Mouse (Mus musculus): ENCODE measurements around the gene Hnrnpf. TPM values are rescaled to one million over a fixed set of nuclear protein-coding genes. Genes with fewer than 3 reads are reported as not detected.

Gene Hnrnpf
- total RNA-seq, 4 experiments from 2014 or later: 85.6 to 104 (median 94.2) TPM

- no peak for DNase-seq (ENCODE audit: low spot score in 2 of 2)
These were observed 8.6 kb upstream of the Hnrnpf start for GRCm38 (mm10) chr6:117891369-117892160.

GRCm38 (mm10) chr6:117892386-117892785 lies 7.7 kb upstream of the Hnrnpf start:
- DNase-seq (ENCODE audit: low spot score in 2 of 2): no peak

DNA sequence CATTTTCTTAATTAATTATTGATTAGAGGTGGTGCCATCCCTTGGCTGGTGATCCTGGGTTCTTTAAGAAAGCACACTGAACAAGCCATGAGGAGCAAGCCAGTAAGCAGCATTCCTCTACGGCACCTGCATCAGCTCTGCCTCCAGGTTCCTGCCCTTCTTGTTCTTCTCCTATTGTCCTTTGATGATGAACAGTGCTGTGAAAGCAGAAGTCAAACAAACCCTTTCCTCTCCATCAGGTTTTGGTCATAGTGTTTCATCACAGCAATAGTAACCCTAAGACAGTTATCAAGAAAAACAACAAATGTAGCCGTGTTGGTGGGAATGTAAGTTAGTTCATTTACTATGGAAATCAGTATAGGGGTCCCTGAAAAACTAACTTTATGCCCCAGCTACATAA lies 6.7 kb upstream of the Hnrnpf start:
- no peak for DNase-seq (ENCODE audit: low spot score in 2 of 2)

GRCm38 (mm10) chr6:117897800-117898199 lies 2.3 kb upstream of the Hnrnpf start:
- DNase-seq (ENCODE audit: low spot score in 2 of 2): no peak

DNA sequence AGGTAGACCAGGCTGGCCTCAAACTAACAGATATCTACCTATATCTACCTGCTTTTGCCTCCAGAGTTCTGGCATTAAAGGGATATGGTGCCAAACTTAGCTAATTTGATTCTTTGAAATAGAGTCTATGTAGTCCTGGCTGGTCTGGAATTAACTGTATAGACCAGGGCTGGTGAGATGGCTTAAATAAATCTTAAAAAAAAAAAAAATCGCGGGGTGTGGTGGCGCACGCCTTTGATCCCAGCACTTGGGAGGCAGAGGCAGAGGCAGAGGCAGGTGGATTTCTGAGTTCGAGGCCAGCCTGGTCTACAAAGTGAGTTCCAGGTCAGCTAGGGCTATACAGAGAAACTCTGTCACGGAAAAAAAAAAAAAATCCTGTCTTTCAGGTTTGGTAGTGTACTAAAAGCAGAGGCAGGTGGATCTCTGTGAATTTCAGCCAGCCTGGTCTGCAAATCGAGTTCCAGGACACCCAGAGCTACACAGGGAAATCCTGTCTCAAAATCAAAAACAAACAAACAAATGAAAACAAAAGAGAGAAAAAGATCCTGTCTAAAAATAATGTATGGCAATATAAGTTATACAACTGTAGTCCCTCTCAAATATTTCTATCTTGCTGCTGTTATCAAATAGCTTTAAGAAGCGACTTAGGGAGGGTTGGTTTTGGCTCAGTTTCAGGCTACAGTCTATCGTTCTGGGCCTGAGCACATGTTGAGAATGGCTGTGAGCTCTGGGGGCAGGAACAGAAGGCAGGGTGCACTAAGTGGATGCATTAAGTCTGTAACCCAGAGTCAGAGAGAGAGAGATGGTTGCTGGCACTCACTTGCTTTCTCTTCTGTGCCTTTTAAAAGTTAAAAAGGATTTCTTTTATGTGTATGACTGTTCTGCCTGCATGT lies 1.6 kb downstream of the Hnrnpf start:
- no peak for DNase-seq (ENCODE audit: low spot score in 2 of 2)

DNA sequence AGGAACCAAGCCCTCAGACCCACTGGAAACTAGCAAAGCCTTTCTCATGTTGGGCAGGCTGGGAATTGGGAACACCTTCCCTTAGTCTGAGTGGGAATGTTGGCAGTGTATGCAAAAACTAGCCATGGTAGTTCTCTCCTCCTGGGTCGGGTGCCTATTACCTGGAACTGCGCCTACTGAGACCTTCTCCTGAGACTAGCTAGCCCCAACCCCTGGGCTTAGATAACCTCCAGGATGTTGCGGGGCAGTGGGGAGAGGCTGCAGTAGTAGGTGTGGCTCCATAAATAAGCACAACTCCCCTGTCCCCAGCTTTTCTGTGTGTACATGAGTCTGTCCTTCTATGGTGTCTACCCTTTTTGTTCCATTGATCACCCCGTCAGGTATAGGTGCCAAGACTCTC lies 2.4 kb downstream of the Hnrnpf start:
- DNase-seq (ENCODE audit: low spot score in 2 of 2): no peak

DNA sequence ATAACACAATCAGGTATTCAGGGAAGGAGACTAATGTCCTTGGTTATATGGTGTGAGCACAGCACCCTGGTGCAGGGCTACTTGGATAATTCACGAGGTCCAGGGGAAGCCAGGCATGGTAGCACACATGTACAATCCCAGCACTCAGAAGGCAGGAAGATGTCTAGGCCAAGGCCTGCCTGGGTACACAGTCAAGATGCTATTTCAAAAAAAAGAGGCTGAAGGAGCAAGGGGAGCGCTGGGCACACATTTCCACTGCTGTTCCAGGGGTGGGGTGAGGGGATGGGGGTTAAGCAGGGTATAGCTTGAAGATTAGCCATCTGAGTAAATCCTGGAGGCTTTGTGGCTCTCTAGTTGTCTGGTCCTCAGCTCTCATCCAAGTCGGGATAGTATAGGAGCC lies 3.7 kb downstream of the Hnrnpf start:
- DNase-seq (ENCODE audit: low spot score in 2 of 2): no peak

GRCm38 (mm10) chr6:117905260-117905930 lies 5.3 kb downstream of the Hnrnpf start:
- DNase-seq (ENCODE audit: low spot score in 2 of 2): no peak

DNA sequence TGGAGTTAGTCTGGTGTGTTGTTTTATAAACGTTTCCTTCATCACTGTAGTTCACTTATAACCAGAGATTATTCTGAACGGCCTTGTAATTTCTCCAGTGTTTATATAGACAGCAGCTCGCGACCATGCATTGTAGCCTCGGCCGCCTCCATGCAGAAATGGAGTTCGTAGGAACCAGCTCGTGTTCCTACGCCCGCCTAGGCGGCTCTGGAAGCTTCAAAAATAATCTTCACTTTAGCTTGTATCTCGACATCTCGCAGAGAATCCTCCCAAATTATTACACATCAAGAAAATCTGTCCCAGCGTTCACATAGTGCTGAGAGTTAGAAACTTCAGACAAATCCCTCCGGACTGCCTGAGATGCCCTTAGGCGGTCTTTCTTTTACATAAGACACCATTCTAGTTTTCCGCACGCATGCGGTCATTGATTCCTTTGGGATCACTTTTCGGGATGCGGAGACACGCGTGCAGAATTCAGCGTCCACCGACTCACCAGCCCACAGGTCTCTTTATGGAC lies 5.9 kb downstream of the Hnrnpf start:
- peak in 1 of 2 experiments; percentile 34 for DNase-seq (ENCODE audit: low spot score in 2 of 2)

- DNase-seq (ENCODE audit: low spot score in 2 of 2): peak; percentile 93 to 97
These were observed 6.6 kb downstream of the Hnrnpf start for GRCm38 (mm10) chr6:117906590-117907271.

DNA sequence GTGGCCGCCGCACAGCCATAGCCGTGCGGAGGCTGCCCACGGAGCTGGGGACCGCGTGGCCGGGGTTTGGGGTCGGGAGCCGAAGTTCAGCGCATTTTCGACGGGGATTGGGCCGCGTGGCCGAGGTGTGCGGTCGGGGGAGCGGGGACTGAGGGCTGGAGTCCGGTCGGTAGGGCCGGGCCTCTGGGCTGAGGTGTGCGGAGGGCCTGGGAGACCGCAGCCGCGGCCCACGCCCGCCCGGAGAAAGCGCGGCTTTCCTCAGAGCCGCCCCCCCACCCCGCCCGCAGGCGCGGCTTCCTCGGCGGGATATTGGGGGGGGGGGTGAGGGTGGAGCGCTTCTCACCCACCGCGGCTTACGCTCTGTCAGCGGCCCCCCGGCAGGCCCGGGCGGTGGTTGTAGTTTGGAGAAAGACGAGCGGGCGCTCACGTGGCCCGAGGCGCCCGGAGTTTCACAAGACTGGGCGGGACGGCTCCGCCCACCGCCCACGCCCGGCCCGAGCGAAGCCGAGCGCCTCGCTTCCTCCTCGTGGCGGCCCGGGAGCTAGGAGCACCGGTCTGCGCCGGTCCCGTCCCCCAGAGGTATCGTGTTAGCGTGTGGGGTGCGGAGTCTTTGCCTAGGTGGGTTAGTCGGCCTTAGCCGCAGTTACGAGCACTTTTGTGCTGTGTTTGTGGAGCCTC lies 7.3 kb downstream of the Hnrnpf start:
- peak; percentile 76 to 82 for DNase-seq (ENCODE audit: low spot score in 2 of 2)

- DNase-seq (ENCODE audit: low spot score in 2 of 2): no peak
These were observed 7.8 kb downstream of the Hnrnpf start for GRCm38 (mm10) chr6:117907979-117908355.

- DNase-seq (ENCODE audit: low spot score in 2 of 2): no peak
These were observed 8.3 kb downstream of the Hnrnpf start for GRCm38 (mm10) chr6:117908424-117908900.

- no peak for DNase-seq (ENCODE audit: low spot score in 2 of 2)
These were observed 10.1 kb downstream of the Hnrnpf start for GRCm38 (mm10) chr6:117910120-117910661.

DNA sequence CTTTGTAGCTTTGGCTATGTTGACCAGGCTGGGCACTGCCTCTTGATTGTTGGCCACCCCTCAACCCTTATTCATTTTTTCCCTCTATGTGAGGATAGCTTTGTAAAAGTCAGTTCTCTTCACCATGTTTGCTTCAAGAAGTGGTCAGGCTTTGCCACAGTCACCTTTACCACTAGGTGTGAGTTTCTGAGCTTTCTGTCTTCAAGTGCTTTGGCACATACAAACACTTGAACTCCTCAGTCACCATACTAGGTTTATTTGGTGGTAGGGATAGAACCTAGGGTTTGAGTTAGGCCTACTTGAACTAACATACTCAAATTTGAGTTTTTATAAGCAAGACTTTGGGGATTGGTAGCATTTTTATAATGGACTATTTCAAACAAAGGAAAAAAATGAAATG lies 14.4 kb downstream of the Hnrnpf start:
- no peak for DNase-seq (ENCODE audit: low spot score in 2 of 2)

GRCm38 (mm10) chr6:117916205-117916736 lies 16.1 kb downstream of the Hnrnpf start:
- DNase-seq (ENCODE audit: low spot score in 2 of 2): no peak

- peak; percentile 51 to 61 for DNase-seq (ENCODE audit: low spot score in 2 of 2)
These were observed 16.8 kb downstream of the Hnrnpf start for GRCm38 (mm10) chr6:117916737-117917426.

GRCm38 (mm10) chr6:117917576-117917975 lies 17.5 kb downstream of the Hnrnpf start:
- peak in 1 of 2 experiments; percentile 20 for DNase-seq (ENCODE audit: low spot score in 2 of 2)

- DNase-seq (ENCODE audit: low spot score in 2 of 2): no peak
These were observed 17.9 kb downstream of the Hnrnpf start for GRCm38 (mm10) chr6:117918043-117918442.

Measured in gastrocnemius, adult 8-10 months (tissue).